Mouse (Mus musculus) MEL-GATA-1-ER (cell line): ENCODE measurements around the gene Rgma.

ENCODE experiments used
- DNase-seq: peaks from one replicate; pipeline ENCODE4 v3.0.0-alpha.2; 2012; ENCODE audit warnings: low read depth; ENCODE audit errors: extremely low read depth

Gene Rgma

GRCm38 (mm10) chr7:73400051-73400916, 25.0 kb downstream of the Rgma start:
- DNase-seq, result no peak

GRCm38 (mm10) chr7:73402106-73402505, 26.8 kb downstream of the Rgma start:
- no peak for DNase-seq

GRCm38 (mm10) chr7:73402671-73403070, 27.4 kb downstream of the Rgma start:
- DNase-seq, result no peak

GRCm38 (mm10) chr7:73403538-73403937, 28.2 kb downstream of the Rgma start:
- DNase-seq, result no peak

- no peak for DNase-seq
These were observed 30.2 kb downstream of the Rgma start for GRCm38 (mm10) chr7:73405550-73405949.

GRCm38 (mm10) chr7:73411523-73411922, 36.2 kb downstream of the Rgma start:
- DNase-seq, result no peak

- no peak for DNase-seq
These were observed 36.7 kb downstream of the Rgma start for GRCm38 (mm10) chr7:73411986-73412385.

GRCm38 (mm10) chr7:73412419-73412818, 37.1 kb downstream of the Rgma start:
- no peak for DNase-seq

GRCm38 (mm10) chr7:73414192-73414591, 38.9 kb downstream of the Rgma start:
- DNase-seq, result no peak

GRCm38 (mm10) chr7:73419375-73419774, 44.1 kb downstream of the Rgma start:
- no peak for DNase-seq

- DNase-seq, result no peak
These were observed 45.5 kb downstream of the Rgma start for GRCm38 (mm10) chr7:73420827-73421226.

GRCm38 (mm10) chr7:73421278-73422015, 46.1 kb downstream of the Rgma start:
- no peak for DNase-seq

- peak; percentile 33 for DNase-seq
These were observed 47.2 kb downstream of the Rgma start for GRCm38 (mm10) chr7:73422223-73423113.

GRCm38 (mm10) chr7:73423236-73423635, 47.9 kb downstream of the Rgma start:
- no peak for DNase-seq

GRCm38 (mm10) chr7:73424243-73424642, 48.9 kb downstream of the Rgma start:
- DNase-seq, result no peak

GRCm38 (mm10) chr7:73424705-73425104, 49.4 kb downstream of the Rgma start:
- no peak for DNase-seq

- DNase-seq, result no peak
These were observed 50.1 kb downstream of the Rgma start for GRCm38 (mm10) chr7:73425451-73425850.

GRCm38 (mm10) chr7:73426235-73426634, 50.9 kb downstream of the Rgma start:
- DNase-seq, result no peak

- no peak for DNase-seq
These were observed 51.6 kb downstream of the Rgma start for GRCm38 (mm10) chr7:73426752-73427386.

GRCm38 (mm10) chr7:73427794-73428193, 52.5 kb downstream of the Rgma start:
- DNase-seq, result no peak

- no peak for DNase-seq
These were observed 53.2 kb downstream of the Rgma start for GRCm38 (mm10) chr7:73428525-73428924.
